Mouse (Mus musculus): ENCODE data around the gene Add2. TPM values are rescaled to one million over a fixed set of nuclear protein-coding genes. Genes with fewer than 3 reads are reported as not detected.
A peak's percentile ranks its signal among the peaks of the same experiment; 100 is the strongest.

The Add2 gene
- polyA plus RNA-seq, 1 experiment from 2014 or later = 19.1 TPM

GRCm38 (mm10) chr6:86074538-86075204, 46.2 kb downstream of the Add2 start:
- H3K9ac ChIP-seq (replicated peaks; ENCODE audit: low read length) = no peak overlapping the region
- no peak overlapping the region for H3K4me2 ChIP-seq (ENCODE audit: low read depth, low read length)
- H3K4me3 ChIP-seq (ENCODE audit: low read depth, low read length) = no peak overlapping the region
- H3K27me3 ChIP-seq (ENCODE audit: control insufficient read depth, insufficient read depth, low read length) = no peaks in the 10 kb centered on the region
- H3K4me1 ChIP-seq (ENCODE audit: control insufficient read depth, insufficient read depth, low read length) = no peaks in the 10 kb centered on the region; the same call in 1 of the 2 replicates
- ATAC-seq (replicated peaks; ENCODE audit: insufficient number of reproducible peaks, low FRiP score, low TSS enrichment, low read depth) = no peak
- no peaks in the 10 kb centered on the region for H3K36me3 ChIP-seq (replicated peaks; ENCODE audit: control insufficient read depth, insufficient read depth, low read depth, low read length)
- no peak for DNase-seq (ENCODE audit: low spot score)
- no peak overlapping the region for H3K27ac ChIP-seq (replicated peaks; ENCODE audit: low read depth, low read length)
- no peaks in the 10 kb centered on the region for H3K9me3 ChIP-seq (replicated peaks; ENCODE audit: control insufficient read depth, low read length)
- WGBS = 87% methylated on average over 8 of the region's 8 CpGs

GRCm38 (mm10) chr6:86076525-86076924, 48.0 kb downstream of the Add2 start:
- Histone ChIP-seq H3K27me3 (ENCODE audit: control insufficient read depth, insufficient read depth, low read length) (no peaks in the 10 kb centered on the region), H3K4me1 (ENCODE audit: control insufficient read depth, insufficient read depth, low read length) (no peaks in the 10 kb centered on the region; the same call in 1 of the 2 replicates), H3K4me2 (ENCODE audit: low read depth, low read length) (no peak overlapping the region), H3K9ac (replicated peaks; ENCODE audit: low read length) (no peak overlapping the region), H3K27ac (replicated peaks; ENCODE audit: low read depth, low read length) (no peak overlapping the region), H3K36me3 (replicated peaks; ENCODE audit: control insufficient read depth, insufficient read depth, low read depth, low read length) (no peaks in the 10 kb centered on the region), H3K9me3 (replicated peaks; ENCODE audit: control insufficient read depth, low read length) (no peaks in the 10 kb centered on the region), H3K4me3 (ENCODE audit: low read depth, low read length) (no peak overlapping the region)
- 90% methylated on average over 2 of the region's 2 CpGs for WGBS
- DNase-seq (ENCODE audit: low spot score) = no peak
- no peak for ATAC-seq (replicated peaks; ENCODE audit: insufficient number of reproducible peaks, low FRiP score, low TSS enrichment, low read depth)

GRCm38 (mm10) chr6:86077880-86078279, 49.4 kb downstream of the Add2 start:
- Histone ChIP-seq H3K9me3 (replicated peaks; ENCODE audit: control insufficient read depth, low read length) (no peaks in the 10 kb centered on the region), H3K4me1 (ENCODE audit: control insufficient read depth, insufficient read depth, low read length) (no peaks in the 10 kb centered on the region; the same call in 1 of the 2 replicates), H3K9ac (replicated peaks; ENCODE audit: low read length) (no peak overlapping the region), H3K4me3 (ENCODE audit: low read depth, low read length) (no peak overlapping the region), H3K27me3 (ENCODE audit: control insufficient read depth, insufficient read depth, low read length) (no peaks in the 10 kb centered on the region), H3K36me3 (replicated peaks; ENCODE audit: control insufficient read depth, insufficient read depth, low read depth, low read length) (no peaks in the 10 kb centered on the region), H3K4me2 (ENCODE audit: low read depth, low read length) (no peak overlapping the region), H3K27ac (replicated peaks; ENCODE audit: low read depth, low read length) (no peak overlapping the region)
- DNase-seq (ENCODE audit: low spot score) (no peak), ATAC-seq (replicated peaks; ENCODE audit: insufficient number of reproducible peaks, low FRiP score, low TSS enrichment, low read depth) (no peak)
- 71% methylated on average over 5 of the region's 5 CpGs for WGBS

GRCm38 (mm10) chr6:86078361-86079010, 50.0 kb downstream of the Add2 start:
- Histone ChIP-seq H3K4me1 (ENCODE audit: control insufficient read depth, insufficient read depth, low read length) (no peaks in the 10 kb centered on the region; the same call in 1 of the 2 replicates), H3K9ac (replicated peaks; ENCODE audit: low read length) (no peak overlapping the region), H3K27ac (replicated peaks; ENCODE audit: low read depth, low read length) (no peak overlapping the region), H3K4me2 (ENCODE audit: low read depth, low read length) (no peak overlapping the region), H3K9me3 (replicated peaks; ENCODE audit: control insufficient read depth, low read length) (no peaks in the 10 kb centered on the region), H3K4me3 (ENCODE audit: low read depth, low read length) (no peak overlapping the region), H3K27me3 (ENCODE audit: control insufficient read depth, insufficient read depth, low read length) (no peaks in the 10 kb centered on the region), H3K36me3 (replicated peaks; ENCODE audit: control insufficient read depth, insufficient read depth, low read depth, low read length) (no peaks in the 10 kb centered on the region)
- 75% methylated on average over 1 of the region's 1 CpGs for WGBS
- DNase-seq (ENCODE audit: low spot score) (no peak), ATAC-seq (replicated peaks; ENCODE audit: insufficient number of reproducible peaks, low FRiP score, low TSS enrichment, low read depth) (no peak)

- no peaks in the 10 kb centered on the region for H3K9me3 ChIP-seq (replicated peaks; ENCODE audit: control insufficient read depth, low read length)
- H3K4me2 ChIP-seq (ENCODE audit: low read depth, low read length) = no peak overlapping the region
- DNase-seq (ENCODE audit: low spot score) = no peak
- no peak overlapping the region for H3K4me3 ChIP-seq (ENCODE audit: low read depth, low read length)
- H3K36me3 ChIP-seq (replicated peaks; ENCODE audit: control insufficient read depth, insufficient read depth, low read depth, low read length) = no peaks in the 10 kb centered on the region
- no peaks in the 10 kb centered on the region for H3K27me3 ChIP-seq (ENCODE audit: control insufficient read depth, insufficient read depth, low read length)
- H3K4me1 ChIP-seq (ENCODE audit: control insufficient read depth, insufficient read depth, low read length) = no peaks in the 10 kb centered on the region; the same call in 1 of the 2 replicates
- no peak for ATAC-seq (replicated peaks; ENCODE audit: insufficient number of reproducible peaks, low FRiP score, low TSS enrichment, low read depth)
- no peak overlapping the region for H3K27ac ChIP-seq (replicated peaks; ENCODE audit: low read depth, low read length)
- H3K9ac ChIP-seq (replicated peaks; ENCODE audit: low read length) = no peak overlapping the region
Measured at GRCm38 (mm10) chr6:86079323-86079722, 50.8 kb downstream of the Add2 start.

DNA sequence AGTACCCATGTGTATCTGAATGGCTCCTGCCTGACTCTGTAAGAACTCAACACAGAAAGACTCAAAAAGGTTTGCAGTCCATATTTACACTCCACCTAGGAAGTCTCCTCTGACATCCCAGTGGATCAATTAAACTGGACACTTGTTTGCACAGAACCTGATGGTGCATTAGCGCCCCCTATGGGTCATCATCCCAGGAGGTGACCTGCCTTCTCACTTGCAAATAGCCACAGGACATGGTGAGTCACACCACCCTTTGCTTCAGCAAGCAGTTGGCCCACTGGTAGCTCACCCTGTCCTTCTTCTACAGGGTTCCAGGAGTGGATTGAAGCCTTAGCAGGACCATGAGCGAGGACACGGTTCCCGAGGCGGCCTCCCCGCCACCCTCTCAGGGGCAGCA, 57.0 kb downstream of the Add2 start:
- Histone ChIP-seq H3K36me3 (replicated peaks; ENCODE audit: control insufficient read depth, insufficient read depth, low read depth, low read length) (no peaks in the 10 kb centered on the region), H3K4me1 (ENCODE audit: control insufficient read depth, insufficient read depth, low read length) (no peaks in the 10 kb centered on the region; the same call in 1 of the 2 replicates), H3K9ac (replicated peaks; ENCODE audit: low read length) (no peak overlapping the region), H3K4me3 (ENCODE audit: low read depth, low read length) (no peak overlapping the region), H3K27me3 (ENCODE audit: control insufficient read depth, insufficient read depth, low read length) (no peaks in the 10 kb centered on the region), H3K9me3 (replicated peaks; ENCODE audit: control insufficient read depth, low read length) (no peaks in the 10 kb centered on the region), H3K27ac (replicated peaks; ENCODE audit: low read depth, low read length) (no peak overlapping the region), H3K4me2 (ENCODE audit: low read depth, low read length) (no peak overlapping the region)
- 58% methylated on average over 6 of the region's 6 CpGs for WGBS
- ATAC-seq (replicated peaks; ENCODE audit: insufficient number of reproducible peaks, low FRiP score, low TSS enrichment, low read depth) = no peak
- DNase-seq (ENCODE audit: low spot score) = peak; percentile 53

GRCm38 (mm10) chr6:86086851-86087571, 58.5 kb downstream of the Add2 start:
- H3K4me1 ChIP-seq (ENCODE audit: control insufficient read depth, insufficient read depth, low read length) = no peaks in the 10 kb centered on the region; the same call in 1 of the 2 replicates
- ATAC-seq (replicated peaks; ENCODE audit: insufficient number of reproducible peaks, low FRiP score, low TSS enrichment, low read depth) (no peak), DNase-seq (ENCODE audit: low spot score) (no peak)
- WGBS = 76% methylated on average over 9 of the region's 9 CpGs
- no peak overlapping the region for H3K27ac ChIP-seq (replicated peaks; ENCODE audit: low read depth, low read length)
- no peak overlapping the region for H3K4me3 ChIP-seq (ENCODE audit: low read depth, low read length)
- H3K4me2 ChIP-seq (ENCODE audit: low read depth, low read length) = no peak overlapping the region
- no peaks in the 10 kb centered on the region for H3K9me3 ChIP-seq (replicated peaks; ENCODE audit: control insufficient read depth, low read length)
- no peaks in the 10 kb centered on the region for H3K36me3 ChIP-seq (replicated peaks; ENCODE audit: control insufficient read depth, insufficient read depth, low read depth, low read length)
- H3K9ac ChIP-seq (replicated peaks; ENCODE audit: low read length) = no peak overlapping the region
- H3K27me3 ChIP-seq (ENCODE audit: control insufficient read depth, insufficient read depth, low read length) = no peaks in the 10 kb centered on the region

GRCm38 (mm10) chr6:86087813-86088212, 59.3 kb downstream of the Add2 start:
- Histone ChIP-seq H3K9me3 (replicated peaks; ENCODE audit: control insufficient read depth, low read length) (no peaks in the 10 kb centered on the region), H3K4me1 (ENCODE audit: control insufficient read depth, insufficient read depth, low read length) (no peaks in the 10 kb centered on the region; the same call in 1 of the 2 replicates), H3K36me3 (replicated peaks; ENCODE audit: control insufficient read depth, insufficient read depth, low read depth, low read length) (no peaks in the 10 kb centered on the region), H3K4me3 (ENCODE audit: low read depth, low read length) (no peak overlapping the region), H3K27ac (replicated peaks; ENCODE audit: low read depth, low read length) (no peak overlapping the region), H3K4me2 (ENCODE audit: low read depth, low read length) (no peak overlapping the region), H3K27me3 (ENCODE audit: control insufficient read depth, insufficient read depth, low read length) (no peaks in the 10 kb centered on the region), H3K9ac (replicated peaks; ENCODE audit: low read length) (no peak overlapping the region)
- ATAC-seq (replicated peaks; ENCODE audit: insufficient number of reproducible peaks, low FRiP score, low TSS enrichment, low read depth) = no peak
- 38% methylated on average over 3 of the region's 3 CpGs for WGBS
- no peak for DNase-seq (ENCODE audit: low spot score)

All from embryonic facial prominence, embryonic 11.5 days (tissue).